Mouse (Mus musculus): Measurements from ENCODE around the gene Gm17078. TPM values are rescaled to one million over a fixed set of nuclear protein-coding genes. Genes with fewer than 3 reads are reported as not detected.
"Not testable (repeated sequence)": the region's sequence is repeated elsewhere in the genome, so short reads cannot be mapped to it uniquely, and the experiment has no call there.

Gene Gm17078
- not detected in 2 replicates for polyA plus RNA-seq (2015; fragmentation: Nextera tagmentation; extraction: Ambion mirVana)

GRCm38 (mm10) chr14:51611210-51611609 lies at the start of gene Gm17078:
Gm17078 (minus strand) TSS chr14:51611310.
- Histone ChIP-seq H3K4me1 (no peaks in the 10 kb centered on the region), H3K4me3 (no peak within 1 kb of the TSS), H3K9ac (no peak within 1 kb of the TSS), H3K27me3 (no peaks in the 10 kb centered on the region), H3K9me3 (replicated peaks) (no peaks in the 10 kb centered on the region), H3K4me2 (no peak within 1 kb of the TSS), H3K36me3 (ENCODE audit: poor library complexity, severe bottlenecking) (no peaks in the 10 kb centered on the region), H3K27ac (no peak within 1 kb of the TSS)
- ATAC-seq: no peak
- whole genome bisulfite sequencing: 85% methylated on average over 1 of the region's 1 CpGs

- not testable (repeated sequence) for H3K9me3 ChIP-seq (replicated peaks); H3K36me3 ChIP-seq (ENCODE audit: poor library complexity, severe bottlenecking); H3K4me2 ChIP-seq; H3K27ac ChIP-seq; ATAC-seq; H3K4me3 ChIP-seq; H3K9ac ChIP-seq; H3K27me3 ChIP-seq; H3K4me1 ChIP-seq
- WGBS: 71% methylated on average over 1 of the region's 1 CpGs
Measured at GRCm38 (mm10) chr14:51635566-51635965, 24.5 kb upstream of the Gm17078 start, which contains the start of gene Gm4181. Gm4181 (minus strand) TSS chr14:51635666.

DNA sequence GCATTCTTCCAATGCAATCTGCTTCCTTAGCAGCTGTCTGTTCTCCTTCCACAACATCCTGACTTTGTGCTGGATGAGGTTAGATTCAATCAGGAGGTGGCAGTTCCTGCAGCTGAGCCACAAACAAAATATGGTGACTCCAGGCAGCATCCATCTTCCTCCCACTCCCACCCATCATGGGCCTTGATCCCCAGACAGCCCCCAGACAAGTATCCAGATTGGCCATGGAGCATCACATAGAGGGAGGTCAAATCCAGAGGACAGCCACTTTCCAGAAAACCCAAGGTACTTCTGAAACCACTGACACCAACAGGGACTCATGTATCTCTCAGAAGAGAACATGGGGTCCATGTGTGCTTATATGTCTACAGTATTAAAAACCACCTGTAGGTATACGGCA lies 21.3 kb upstream of the Gm17078 start:
- not testable (repeated sequence) for H3K36me3 ChIP-seq (ENCODE audit: poor library complexity, severe bottlenecking); H3K9ac ChIP-seq; ATAC-seq; H3K27me3 ChIP-seq; H3K27ac ChIP-seq; H3K4me1 ChIP-seq; H3K9me3 ChIP-seq (replicated peaks); H3K4me3 ChIP-seq; H3K4me2 ChIP-seq
- WGBS: 100% methylated on average over 1 of the region's 1 CpGs

DNA sequence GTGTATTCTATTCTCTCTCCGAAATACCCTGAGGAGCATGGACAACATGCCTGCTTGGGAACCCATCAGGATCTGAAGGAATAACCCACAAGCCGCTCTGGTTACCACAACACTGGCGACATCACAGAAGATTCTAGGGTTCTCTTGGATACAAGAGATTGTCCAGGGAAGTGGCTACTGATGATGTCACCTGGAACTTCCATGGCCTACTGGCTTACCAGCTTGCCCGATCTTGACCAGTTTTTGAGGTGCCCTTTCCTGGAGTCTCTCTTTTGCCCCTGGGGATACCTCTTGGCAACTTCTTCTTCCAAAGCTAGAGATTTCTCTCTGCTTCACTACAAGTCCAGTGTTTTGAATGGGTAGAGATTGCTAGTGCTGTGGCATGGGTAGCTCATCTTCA lies 19.1 kb downstream of the Gm17078 start, which contains the start of gene Gm17174:
Gm17174 (minus strand) TSS at position 101 of the 400 bp plus-strand sequence.
- not testable (repeated sequence) for H3K9ac ChIP-seq; H3K9me3 ChIP-seq (replicated peaks); H3K27ac ChIP-seq; H3K4me1 ChIP-seq; ATAC-seq; H3K27me3 ChIP-seq; H3K4me3 ChIP-seq; H3K36me3 ChIP-seq (ENCODE audit: poor library complexity, severe bottlenecking); H3K4me2 ChIP-seq
- 91% methylated on average over 4 of the region's 4 CpGs for WGBS

DNA sequence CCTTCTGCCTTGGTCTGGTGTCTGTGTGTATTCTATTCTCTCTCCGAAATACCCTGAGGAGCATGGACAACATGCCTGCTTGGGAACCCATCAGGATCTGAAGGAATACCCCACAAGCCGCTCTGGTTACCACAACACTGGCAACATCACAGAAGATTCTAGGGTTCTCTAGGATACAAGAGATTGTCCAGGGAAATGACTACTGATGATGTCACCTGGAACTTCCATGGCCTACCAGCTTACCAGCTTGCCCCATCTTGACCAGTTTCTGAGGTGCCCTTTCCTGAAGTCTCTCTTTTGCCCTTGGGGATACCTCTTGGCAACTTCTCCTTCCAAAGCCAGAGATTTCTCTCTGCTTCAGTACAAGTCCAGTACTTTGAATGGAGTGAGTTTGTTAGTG lies 37.1 kb downstream of the Gm17078 start, which contains the start of gene Gm17175:
Gm17175 (minus strand) TSS at position 101 of the 400 bp plus-strand sequence.
- H3K9me3 ChIP-seq (replicated peaks); H3K4me1 ChIP-seq; H3K27me3 ChIP-seq; ATAC-seq; H3K27ac ChIP-seq; H3K4me3 ChIP-seq; H3K36me3 ChIP-seq (ENCODE audit: poor library complexity, severe bottlenecking); H3K4me2 ChIP-seq; H3K9ac ChIP-seq: not testable (repeated sequence)
- WGBS: 98% methylated on average over 2 of the region's 2 CpGs

Other genes with a start within 250 kb of the Gm17078 start
- gene Gm7247, start 249.6 kb downstream of the Gm17078 start, polyA plus RNA-seq (2015; fragmentation: Nextera tagmentation; extraction: Ambion mirVana): not detected in 2 replicates
- not detected in 2 replicates for gene Vmn2r88, start 200.5 kb downstream of the Gm17078 start, polyA plus RNA-seq (2015; fragmentation: Nextera tagmentation; extraction: Ambion mirVana)
- gene Vmn2r89, start 159.5 kb downstream of the Gm17078 start, polyA plus RNA-seq (2015; fragmentation: Nextera tagmentation; extraction: Ambion mirVana): not detected in 2 replicates
- not detected in 2 replicates for gene Gm5622, start 58.5 kb downstream of the Gm17078 start, polyA plus RNA-seq (2015; fragmentation: Nextera tagmentation; extraction: Ambion mirVana)
- gene Gm17175, start 37.2 kb downstream of the Gm17078 start, polyA plus RNA-seq (2015; fragmentation: Nextera tagmentation; extraction: Ambion mirVana): not detected in 2 replicates
- gene Gm17174, start 19.2 kb downstream of the Gm17078 start, polyA plus RNA-seq (2015; fragmentation: Nextera tagmentation; extraction: Ambion mirVana): not detected in 2 replicates
- not detected in 2 replicates for gene Gm4181, start 24.4 kb upstream of the Gm17078 start, polyA plus RNA-seq (2015; fragmentation: Nextera tagmentation; extraction: Ambion mirVana)
- gene Gm17079, start 84.2 kb upstream of the Gm17078 start, polyA plus RNA-seq (2015; fragmentation: Nextera tagmentation; extraction: Ambion mirVana): not detected in 2 replicates
- gene Gm5800, start 105.9 kb upstream of the Gm17078 start, polyA plus RNA-seq (2015; fragmentation: Nextera tagmentation; extraction: Ambion mirVana): not detected in 2 replicates
- gene Ang4, start 162.3 kb upstream of the Gm17078 start, polyA plus RNA-seq (2015; fragmentation: Nextera tagmentation; extraction: Ambion mirVana): not detected in 2 replicates
- gene AY358078, start 188.7 kb upstream of the Gm17078 start, polyA plus RNA-seq (2015; fragmentation: Nextera tagmentation; extraction: Ambion mirVana): not detected in 2 replicates
- gene Ear6, start 242.4 kb upstream of the Gm17078 start, polyA plus RNA-seq (2015; fragmentation: Nextera tagmentation; extraction: Ambion mirVana): not detected in 2 replicates